Mouse (Mus musculus) intestine, embryonic 15.5 days (tissue): ENCODE results near the gene Mlst8. TPM values are rescaled to one million over a fixed set of nuclear protein-coding genes. Genes with fewer than 3 reads are reported as not detected.

Experiments
- ATAC-seq: fragments of 200-750 bp; cut with Nextera tagmentation; 2 replicates; pipeline ENCODE4 v1.8.0; 2017; ENCODE audit warnings: moderate TSS enrichment, moderate library complexity
- H3K27ac ChIP-seq: fragments of 300-500 bp; sonication (generic); 2 replicates; pipeline ENCODE4 v1.5.1; 2015; ENCODE audit warnings: mild to moderate bottlenecking, inconsistent platforms
- H3K27me3 ChIP-seq: fragments of 300-500 bp; sonication (generic); replicated peaks from 2 replicates; pipeline ENCODE4 v1.6.1; 2015; ENCODE audit warnings: inconsistent platforms
- H3K36me3 ChIP-seq: fragments of 300-500 bp; sonication (generic); 2 replicates; pipeline ENCODE4 v1.6.1; 2015; ENCODE audit warnings: inconsistent platforms
- H3K4me1 ChIP-seq: fragments of 300-500 bp; sonication (generic); replicated peaks from 2 replicates; pipeline ENCODE4 v1.6.1; 2015; ENCODE audit warnings: inconsistent platforms
- H3K4me2 ChIP-seq: fragments of 300-500 bp; sonication (generic); replicated peaks from 2 replicates; pipeline ENCODE4 v1.6.1; 2015; ENCODE audit warnings: mild to moderate bottlenecking, inconsistent platforms
- H3K4me3 ChIP-seq: fragments of 300-500 bp; sonication (generic); replicated peaks from 2 replicates; pipeline ENCODE4 v1.5.1; 2015; ENCODE audit warnings: inconsistent platforms
- H3K9ac ChIP-seq: fragments of 300-500 bp; sonication (generic); 2 replicates; pipeline ENCODE4 v1.6.1; 2015; ENCODE audit warnings: inconsistent platforms
- H3K9me3 ChIP-seq: fragments of 300-500 bp; sonication (generic); 2 replicates; pipeline ENCODE4 v1.6.1; 2016; ENCODE audit warnings: inconsistent platforms
- WGBS: fragments of 180-500 bp; shearing (Covaris S2); methylation state at CpG from one replicate; pipeline ENCODE4 v1.1.7; 2015; 5-methylcytosine and 5-hydroxymethylcytosine counted together
- polyA plus RNA-seq: library from polyadenylated mRNA; unstranded; fragments of >200 nt; fragmentation: Nextera tagmentation; extraction: Ambion mirVana; gene quantifications from 2 replicates; pipeline ENCODE4 v1.2.1, GENCODE M21; 2015

Mlst8 gene
- polyA plus RNA-seq, 1 experiment from 2014 or later: 25.2 TPM

- Histone ChIP-seq H3K36me3 (peaks cover 4% of the 10 kb centered on the region; the same call in 1 of the 2 replicates), H3K4me3 (peak overlapping the region; percentile 88), H3K4me1 (peaks cover 12% of the 10 kb centered on the region), H3K27me3 (no peaks in the 10 kb centered on the region), H3K9me3 (no peaks in the 10 kb centered on the region), H3K27ac (peak overlapping the region; percentile 98), H3K4me2 (peak overlapping the region; percentile 60), H3K9ac (peak overlapping the region; percentile 94)
- WGBS: under 1% methylated on average over 66 of the region's 67 CpGs
- ATAC-seq: peak; percentile 95
These were observed 23.9 kb downstream of the Mlst8 start for GRCm38 (mm10) chr17:24454756-24455522.

GRCm38 (mm10) chr17:24454218-24454755, 24.6 kb downstream of the Mlst8 start:
- peak overlapping the region; percentile 60 for H3K4me2 ChIP-seq
- no peaks in the 10 kb centered on the region for H3K9me3 ChIP-seq
- ATAC-seq: 0 out of 2 replicates have a peak, but pooled peaks have one; percentile 3
- H3K9ac ChIP-seq: peak overlapping the region; percentile 94
- H3K27me3 ChIP-seq: no peaks in the 10 kb centered on the region
- WGBS: 1% methylated on average over 14 of the region's 14 CpGs
- H3K27ac ChIP-seq: peak overlapping the region; percentile 98
- peaks cover 12% of the 10 kb centered on the region for H3K4me1 ChIP-seq
- H3K4me3 ChIP-seq: peak overlapping the region; percentile 88
- peaks cover 10% of the 10 kb centered on the region; the same call in 1 of the 2 replicates for H3K36me3 ChIP-seq

- H3K9me3 ChIP-seq: no peaks in the 10 kb centered on the region
- H3K4me3 ChIP-seq: no peak overlapping the region
- peaks cover 12% of the 10 kb centered on the region; the same call in 1 of the 2 replicates for H3K36me3 ChIP-seq
- ATAC-seq: no peak
- peaks cover 12% of the 10 kb centered on the region for H3K4me1 ChIP-seq
- peak overlapping the region; percentile 60; the same call in 1 of the 2 replicates for H3K4me2 ChIP-seq
- H3K27ac ChIP-seq: no peak overlapping the region
- H3K27me3 ChIP-seq: no peaks in the 10 kb centered on the region
- 52% methylated on average over 2 of the region's 2 CpGs for WGBS
- H3K9ac ChIP-seq: no peak overlapping the region
These were observed 25.5 kb downstream of the Mlst8 start for GRCm38 (mm10) chr17:24453372-24453771.

- no peak for ATAC-seq
- Histone ChIP-seq H3K36me3 (peaks cover 30% of the 10 kb centered on the region), H3K27me3 (no peaks in the 10 kb centered on the region), H3K9me3 (no peaks in the 10 kb centered on the region), H3K4me3 (no peak overlapping the region), H3K9ac (no peak overlapping the region), H3K4me1 (peaks cover 12% of the 10 kb centered on the region), H3K27ac (no peak overlapping the region), H3K4me2 (no peak overlapping the region)
- WGBS: 91% methylated on average over 6 of the region's 6 CpGs
These were observed 27.7 kb downstream of the Mlst8 start for GRCm38 (mm10) chr17:24451220-24451619.

- no peaks in the 10 kb centered on the region for H3K9me3 ChIP-seq
- no peak for ATAC-seq
- no peaks in the 10 kb centered on the region for H3K27me3 ChIP-seq
- H3K36me3 ChIP-seq: peaks cover 46% of the 10 kb centered on the region
- no peak overlapping the region for H3K4me2 ChIP-seq
- 96% methylated on average over 6 of the region's 6 CpGs for WGBS
- H3K4me1 ChIP-seq: peaks cover 12% of the 10 kb centered on the region
- no peak overlapping the region for H3K27ac ChIP-seq
- H3K4me3 ChIP-seq: no peak overlapping the region
- no peak overlapping the region for H3K9ac ChIP-seq
These were observed 29.4 kb downstream of the Mlst8 start for GRCm38 (mm10) chr17:24449507-24449906.

DNA sequence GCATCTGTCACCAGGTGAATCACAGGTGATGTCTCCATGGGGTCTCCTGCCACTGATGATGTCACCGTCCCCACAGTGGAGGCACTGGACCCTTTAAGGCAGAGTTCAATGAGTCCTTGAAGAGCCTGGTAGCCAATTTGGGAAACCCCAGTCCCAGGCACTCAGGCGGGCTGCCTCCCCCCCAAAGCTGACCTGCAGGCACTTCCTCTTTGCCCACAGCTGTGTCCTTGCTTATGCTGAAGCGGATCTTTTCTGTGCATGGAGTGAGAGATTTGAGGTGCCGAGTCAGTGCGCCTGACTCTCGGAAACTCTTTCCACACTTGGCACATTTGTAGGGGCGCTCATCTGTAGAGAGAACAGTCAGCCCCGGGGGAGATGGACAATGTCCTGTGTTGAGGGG, 32.3 kb downstream of the Mlst8 start:
- Histone ChIP-seq H3K36me3 (peaks cover 61% of the 10 kb centered on the region), H3K27ac (no peak overlapping the region), H3K27me3 (no peaks in the 10 kb centered on the region), H3K4me2 (no peak overlapping the region), H3K4me3 (no peak overlapping the region), H3K9me3 (no peaks in the 10 kb centered on the region), H3K9ac (no peak overlapping the region), H3K4me1 (no peaks in the 10 kb centered on the region)
- no peak for ATAC-seq
- WGBS: 86% methylated on average over 8 of the region's 8 CpGs

- no peak overlapping the region for H3K27ac ChIP-seq
- ATAC-seq: no peak
- no peaks in the 10 kb centered on the region for H3K27me3 ChIP-seq
- WGBS: 86% methylated on average over 4 of the region's 4 CpGs
- peaks cover 62% of the 10 kb centered on the region for H3K36me3 ChIP-seq
- H3K9ac ChIP-seq: no peak overlapping the region
- H3K4me2 ChIP-seq: no peak overlapping the region
- no peak overlapping the region for H3K4me3 ChIP-seq
- no peaks in the 10 kb centered on the region for H3K4me1 ChIP-seq
- no peaks in the 10 kb centered on the region for H3K9me3 ChIP-seq
These were observed 35.5 kb downstream of the Mlst8 start for GRCm38 (mm10) chr17:24443409-24443808.

- Histone ChIP-seq H3K9ac (no peak within 1 kb of the TSS), H3K9me3 (no peaks in the 10 kb centered on the region), H3K27me3 (no peaks in the 10 kb centered on the region), H3K36me3 (peaks cover 56% of the 10 kb centered on the region), H3K4me1 (no peaks in the 10 kb centered on the region), H3K4me3 (no peak within 1 kb of the TSS), H3K27ac (no peak within 1 kb of the TSS), H3K4me2 (no peak within 1 kb of the TSS)
- ATAC-seq: no peak
- 85% methylated on average over 7 of the region's 7 CpGs for WGBS
These were observed 36.2 kb downstream of the Mlst8 start, which contains the start of gene Dnase1l2 for GRCm38 (mm10) chr17:24442632-24443155. Gene Dnase1l2, minus strand, starts transcription at chr17:24443105.

- H3K27ac ChIP-seq: no peak overlapping the region
- no peak overlapping the region for H3K9ac ChIP-seq
- WGBS: 85% methylated on average over 14 of the region's 14 CpGs
- H3K27me3 ChIP-seq: no peaks in the 10 kb centered on the region
- no peaks in the 10 kb centered on the region for H3K9me3 ChIP-seq
- peaks cover 54% of the 10 kb centered on the region for H3K36me3 ChIP-seq
- no peak overlapping the region for H3K4me3 ChIP-seq
- peak; percentile 14; the same call in 1 of the 2 replicates for ATAC-seq
- no peak overlapping the region for H3K4me2 ChIP-seq
- H3K4me1 ChIP-seq: no peaks in the 10 kb centered on the region
These were observed 36.8 kb downstream of the Mlst8 start for GRCm38 (mm10) chr17:24442107-24442506.

- Histone ChIP-seq H3K4me3 (no peak overlapping the region), H3K4me1 (no peaks in the 10 kb centered on the region), H3K9me3 (no peaks in the 10 kb centered on the region), H3K4me2 (no peak overlapping the region), H3K9ac (no peak overlapping the region), H3K27me3 (no peaks in the 10 kb centered on the region), H3K36me3 (peaks cover 47% of the 10 kb centered on the region), H3K27ac (no peak overlapping the region)
- 28% methylated on average over 2 of the region's 2 CpGs for WGBS
- ATAC-seq: no peak
These were observed 37.7 kb downstream of the Mlst8 start for GRCm38 (mm10) chr17:24441148-24441547.

DNA sequence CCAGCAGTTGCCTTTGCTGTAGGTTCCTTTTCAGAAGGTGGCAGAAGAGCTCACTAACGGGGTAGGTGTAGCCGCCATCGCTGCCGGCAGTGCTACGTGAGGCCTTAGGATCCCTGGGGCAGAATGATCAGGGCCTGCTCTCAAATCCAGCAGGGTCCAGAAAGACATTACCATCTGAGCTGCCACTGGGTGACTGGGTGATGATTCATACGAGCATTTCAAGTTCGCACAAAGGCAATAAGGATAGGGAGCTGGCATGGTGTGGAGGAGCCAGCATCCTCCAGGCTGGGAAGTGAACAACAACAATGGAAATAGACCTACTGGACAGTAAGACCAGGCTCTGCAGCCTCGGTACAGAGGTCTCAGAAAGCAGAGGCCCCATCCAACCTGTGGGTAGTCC, 38.5 kb downstream of the Mlst8 start:
- WGBS: 86% methylated on average over 8 of the region's 8 CpGs
- Histone ChIP-seq H3K9ac (no peak overlapping the region), H3K9me3 (no peaks in the 10 kb centered on the region), H3K4me3 (no peak overlapping the region), H3K4me2 (no peak overlapping the region), H3K36me3 (peaks cover 42% of the 10 kb centered on the region), H3K27ac (no peak overlapping the region), H3K4me1 (no peaks in the 10 kb centered on the region), H3K27me3 (no peaks in the 10 kb centered on the region)
- ATAC-seq: no peak

DNA sequence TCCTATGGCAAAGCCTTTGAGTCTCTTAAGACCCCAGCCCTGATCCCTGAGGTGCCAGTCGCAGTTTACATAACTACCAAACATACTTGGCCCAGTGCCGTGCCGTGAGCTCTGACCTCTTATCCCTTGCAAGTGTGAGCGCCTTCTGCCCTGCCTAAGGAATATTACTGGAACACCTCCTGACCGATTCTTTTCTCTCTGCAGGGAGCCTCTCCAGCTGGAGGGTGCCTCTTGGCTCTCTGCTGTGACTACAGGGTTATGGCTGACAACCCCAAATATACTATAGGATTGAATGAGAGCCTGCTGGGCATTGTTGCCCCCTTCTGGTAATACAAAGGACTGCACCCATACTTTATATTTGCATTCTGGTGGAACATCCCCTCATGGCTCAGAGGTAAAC, 41.9 kb downstream of the Mlst8 start:
- H3K4me2 ChIP-seq: no peak overlapping the region
- peaks cover 26% of the 10 kb centered on the region for H3K36me3 ChIP-seq
- H3K9me3 ChIP-seq: no peaks in the 10 kb centered on the region
- H3K4me3 ChIP-seq: no peak overlapping the region
- no peaks in the 10 kb centered on the region for H3K27me3 ChIP-seq
- no peak overlapping the region for H3K9ac ChIP-seq
- WGBS: 75% methylated on average over 5 of the region's 5 CpGs
- no peak overlapping the region for H3K27ac ChIP-seq
- H3K4me1 ChIP-seq: no peaks in the 10 kb centered on the region
- peak; percentile 48 for ATAC-seq
